Mouse (Mus musculus) cerebellum, adult 2 months (tissue): Measurements from ENCODE around the gene Lman2.
A peak's percentile ranks its signal among the peaks of the same experiment; 100 is the strongest.

Experiments
- CTCF ChIP-seq: fragments of 200-500 bp; IDR thresholded peaks from 2 replicates; pipeline ENCODE4 v1.5.1; 2011; ENCODE audit warnings: low read depth, mild to moderate bottlenecking, control low read depth, low read length, moderate library complexity, borderline replicate concordance; ENCODE audit not compliant: insufficient read depth
- POLR2A ChIP-seq: fragments of 200-500 bp; IDR thresholded peaks from 2 replicates; pipeline ENCODE4 v1.6.1; 2011; ENCODE audit warnings: low read length, control low read depth, borderline replicate concordance; ENCODE audit not compliant: insufficient read depth

GRCm38 (mm10) chr13:55362453-55363060 is at the start of gene Lman2:
- TF ChIP-seq CTCF = no peak
- peak; percentile 41; the same call in 1 of the 2 replicates for TF ChIP-seq POLR2A
